Mouse (Mus musculus): ENCODE results near the gene Rora.

- TF ChIP-seq CTCF (IDR thresholded peaks at IDR 0.05; ENCODE audit: borderline replicate concordance, extremely low read depth, insufficient read depth, insufficient read length) (no peak), POLR2A (IDR thresholded peaks at IDR 0.05; ENCODE audit: borderline replicate concordance, extremely low read depth, insufficient read depth, insufficient read length, poor library complexity, severe bottlenecking) (no peak)
Measured at GRCm38 (mm10) chr9:69336063-69336462, 682.5 kb downstream of the Rora start.

All from brain, embryonic 14.5 days (tissue).